Mouse (Mus musculus): ENCODE data around the gene Exoc6.

- TF ChIP-seq EP300 (IDR thresholded peaks at IDR 0.05; ENCODE audit: insufficient read depth, low read depth, low read length) (no peak), POLR2A (IDR thresholded peaks at IDR 0.05; ENCODE audit: insufficient read depth, low read length) (no peak), CTCF (IDR thresholded peaks at IDR 0.05; ENCODE audit: low read depth, low read length) (no peak)
Measured at GRCm38 (mm10) chr19:37699711-37700110, 149.5 kb downstream of the Exoc6 start.
